Mouse (Mus musculus) frontal cortex, adult 2 months (tissue): ENCODE data around the gene Kcnj9. TPM values are rescaled to one million over a fixed set of nuclear protein-coding genes. Genes with fewer than 3 reads are reported as not detected.

Source experiments
- polyA plus RNA-seq: library from polyadenylated mRNA; depleted of rRNA; stranded (reverse); fragments of >200 nt; gene quantifications from 2 replicates; pipeline ENCODE4 v1.2.3, GENCODE M21; 2012; rRNA removed

Kcnj9 gene
- polyA plus RNA-seq, 1 experiment = 102 TPM

Other genes starting within 250 kb of the Kcnj9 start
- 114 and 122 TPM in 2 replicates for gene Copa, start 246.8 kb downstream of the Kcnj9 start, polyA plus RNA-seq
- gene Ncstn, start 246.5 kb downstream of the Kcnj9 start, polyA plus RNA-seq = 82.6 and 88.1 TPM in 2 replicates
- gene Pex19, start 202.6 kb downstream of the Kcnj9 start, polyA plus RNA-seq = 81.2 and 84.3 TPM in 2 replicates
- gene Dcaf8, start 181.2 kb downstream of the Kcnj9 start, polyA plus RNA-seq = 92.6 and 102 TPM in 2 replicates
- 538 and 542 TPM in 2 replicates for gene Pea15a, start 122.5 kb downstream of the Kcnj9 start, polyA plus RNA-seq
- gene Casq1, start 109.5 kb downstream of the Kcnj9 start, polyA plus RNA-seq = 1.4 TPM in 2 replicates
- not detected in 2 replicates for gene Atp1a4, start 70.9 kb downstream of the Kcnj9 start, polyA plus RNA-seq
- 230 and 251 TPM in 2 replicates for gene Igsf8, start 67.7 kb downstream of the Kcnj9 start, polyA plus RNA-seq
- gene Atp1a2, start 31.3 kb downstream of the Kcnj9 start, polyA plus RNA-seq = 495 and 562 TPM in 2 replicates
- 112 and 122 TPM in 2 replicates for gene Kcnj10, start 11.9 kb upstream of the Kcnj9 start, polyA plus RNA-seq
- 6.6 and 7.2 TPM in 2 replicates for gene Pigm, start 47.2 kb upstream of the Kcnj9 start, polyA plus RNA-seq
- gene Slamf9, start 146.0 kb upstream of the Kcnj9 start, polyA plus RNA-seq = 1.1 and 1.8 TPM in 2 replicates
- gene Igsf9, start 152.5 kb upstream of the Kcnj9 start, polyA plus RNA-seq = 13.3 and 16.3 TPM in 2 replicates
- gene Tagln2, start 170.7 kb upstream of the Kcnj9 start, polyA plus RNA-seq = 19.1 and 19.9 TPM in 2 replicates
- gene Cfap45, start 191.5 kb upstream of the Kcnj9 start, polyA plus RNA-seq = 3.4 and 4.5 TPM in 2 replicates
- 0.90 and 0.97 TPM in 2 replicates for gene Vsig8, start 226.6 kb upstream of the Kcnj9 start, polyA plus RNA-seq